Mouse (Mus musculus): ENCODE results near the gene Eng. TPM values are rescaled to one million over a fixed set of nuclear protein-coding genes. Genes with fewer than 3 reads are reported as not detected.
A peak's percentile ranks its signal among the peaks of the same experiment; 100 is the strongest.

Eng gene
- polyA plus RNA-seq, 1 experiment = 228 TPM

DNA sequence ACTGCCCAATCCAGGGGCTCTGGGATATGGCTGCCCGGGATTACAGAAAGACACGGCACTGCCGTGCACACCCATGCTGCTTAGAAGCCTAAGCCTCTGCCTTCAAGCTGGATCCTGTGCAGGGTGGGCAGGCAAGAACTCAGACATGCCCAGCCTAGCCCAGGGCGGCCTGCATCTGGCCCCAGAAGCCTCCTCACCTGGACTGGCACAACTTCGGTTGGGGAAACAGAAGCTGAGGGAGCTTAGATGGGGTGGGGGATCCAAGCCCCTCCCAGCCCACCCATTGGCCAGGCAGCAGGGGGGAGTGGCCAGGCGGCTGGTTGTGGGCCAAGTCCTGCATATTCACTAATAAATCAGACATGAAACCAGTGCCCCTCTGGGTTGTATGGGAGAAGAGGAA is 35.4 kb downstream of the Eng start:
- DNase-seq = no peak
- 65% methylated on average over 6 of the region's 6 CpGs for WGBS
- Histone ChIP-seq H3K36me3 (ENCODE audit: control insufficient read depth, insufficient read depth, low read length) (0 out of 2 replicates have a peak, but pooled peaks cover 2% of the 10 kb centered on the region), H3K4me3 (ENCODE audit: insufficient read depth, low read depth, low read length) (no peak overlapping the region), H3K27ac (ENCODE audit: insufficient read depth, low read depth, low read length) (no peak overlapping the region), H3K27me3 (replicated peaks; ENCODE audit: control insufficient read depth, insufficient read depth, low read length) (no peaks in the 10 kb centered on the region), H3K4me1 (ENCODE audit: control insufficient read depth, insufficient read depth, low read length) (no peaks in the 10 kb centered on the region)
- TF ChIP-seq POLR2A (IDR thresholded peaks at IDR 0.05; ENCODE audit: low read depth, low read length) (no peak), CTCF (conservative IDR thresholded peaks at IDR 0.05; ENCODE audit: insufficient read depth, insufficient read length, low read depth, low read length) (no peak)

DNA sequence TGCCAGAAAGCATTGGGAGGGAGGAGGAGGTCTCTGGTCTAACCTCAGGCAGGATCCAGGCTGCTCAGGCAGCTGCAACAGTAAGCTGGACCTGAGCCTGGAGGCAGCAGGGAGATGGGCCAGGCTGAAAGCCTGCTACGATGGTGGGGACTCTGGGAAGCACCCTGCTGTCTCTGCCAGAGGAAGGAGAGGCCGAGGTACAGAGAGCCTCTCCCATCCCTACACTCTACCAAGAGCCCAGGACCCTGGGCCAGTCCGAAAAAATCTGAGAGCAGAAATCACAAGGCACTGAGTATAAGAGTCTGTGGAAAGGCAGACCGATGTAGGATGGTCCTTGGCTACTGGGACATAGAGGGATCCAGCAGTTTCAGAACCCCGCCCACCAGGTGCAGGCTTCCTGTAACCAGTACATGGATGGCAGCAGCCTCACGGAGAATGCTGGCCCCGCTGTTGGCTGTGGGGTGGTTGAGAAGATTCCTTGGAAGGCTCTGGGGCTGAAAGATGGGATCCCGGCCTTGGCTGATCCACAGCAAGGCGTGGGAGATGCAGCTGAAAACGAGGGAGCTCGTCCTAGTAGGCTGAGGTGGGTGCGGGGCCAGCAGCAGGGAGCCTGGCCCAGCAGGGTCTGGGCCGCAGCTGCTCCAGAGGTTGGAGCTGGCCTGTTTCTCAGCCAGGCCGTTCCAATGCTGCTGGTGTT is 36.5 kb downstream of the Eng start:
- H3K27ac ChIP-seq (ENCODE audit: insufficient read depth, low read depth, low read length) = no peak overlapping the region
- no peaks in the 10 kb centered on the region for H3K4me1 ChIP-seq (ENCODE audit: control insufficient read depth, insufficient read depth, low read length)
- H3K4me3 ChIP-seq (ENCODE audit: insufficient read depth, low read depth, low read length) = no peak overlapping the region
- 70% methylated on average over 14 of the region's 14 CpGs for WGBS
- H3K27me3 ChIP-seq (replicated peaks; ENCODE audit: control insufficient read depth, insufficient read depth, low read length) = no peaks in the 10 kb centered on the region
- DNase-seq = no peak
- peaks cover 4% of the 10 kb centered on the region; the same call in 1 of the 2 replicates for H3K36me3 ChIP-seq (ENCODE audit: control insufficient read depth, insufficient read depth, low read length)
- TF ChIP-seq CTCF (conservative IDR thresholded peaks at IDR 0.05; ENCODE audit: insufficient read depth, insufficient read length, low read depth, low read length) (no peak), POLR2A (IDR thresholded peaks at IDR 0.05; ENCODE audit: low read depth, low read length) (no peak)

DNA sequence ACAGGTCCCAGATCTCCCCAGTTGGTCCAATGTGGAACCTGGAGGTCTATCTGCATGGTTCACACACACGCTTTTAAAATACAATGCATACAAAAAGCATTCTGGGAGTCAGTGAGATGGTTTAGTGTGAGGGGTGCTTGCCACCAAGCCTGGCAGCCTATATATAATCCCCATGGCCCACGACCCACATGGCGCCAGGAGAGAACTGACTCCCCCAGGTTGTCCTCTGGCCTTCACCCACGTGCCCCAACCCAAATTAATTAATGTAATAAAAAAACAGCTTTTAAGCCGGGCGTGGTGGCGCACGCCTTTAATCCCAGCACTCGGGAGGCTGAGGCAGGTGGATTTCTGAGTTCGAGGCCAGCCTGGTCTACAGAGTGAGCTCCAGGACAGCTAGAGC is 37.3 kb downstream of the Eng start:
- no peak overlapping the region for H3K4me3 ChIP-seq (ENCODE audit: insufficient read depth, low read depth, low read length)
- DNase-seq = no peak
- no peak overlapping the region for H3K27ac ChIP-seq (ENCODE audit: insufficient read depth, low read depth, low read length)
- no peaks in the 10 kb centered on the region for H3K4me1 ChIP-seq (ENCODE audit: control insufficient read depth, insufficient read depth, low read length)
- WGBS = 81% methylated on average over 10 of the region's 10 CpGs
- H3K36me3 ChIP-seq (ENCODE audit: control insufficient read depth, insufficient read depth, low read length) = peaks cover 4% of the 10 kb centered on the region; the same call in 1 of the 2 replicates
- TF ChIP-seq POLR2A (IDR thresholded peaks at IDR 0.05; ENCODE audit: low read depth, low read length) = no peak
- TF ChIP-seq CTCF (conservative IDR thresholded peaks at IDR 0.05; ENCODE audit: insufficient read depth, insufficient read length, low read depth, low read length) = no peak
- no peaks in the 10 kb centered on the region for H3K27me3 ChIP-seq (replicated peaks; ENCODE audit: control insufficient read depth, insufficient read depth, low read length)

DNA sequence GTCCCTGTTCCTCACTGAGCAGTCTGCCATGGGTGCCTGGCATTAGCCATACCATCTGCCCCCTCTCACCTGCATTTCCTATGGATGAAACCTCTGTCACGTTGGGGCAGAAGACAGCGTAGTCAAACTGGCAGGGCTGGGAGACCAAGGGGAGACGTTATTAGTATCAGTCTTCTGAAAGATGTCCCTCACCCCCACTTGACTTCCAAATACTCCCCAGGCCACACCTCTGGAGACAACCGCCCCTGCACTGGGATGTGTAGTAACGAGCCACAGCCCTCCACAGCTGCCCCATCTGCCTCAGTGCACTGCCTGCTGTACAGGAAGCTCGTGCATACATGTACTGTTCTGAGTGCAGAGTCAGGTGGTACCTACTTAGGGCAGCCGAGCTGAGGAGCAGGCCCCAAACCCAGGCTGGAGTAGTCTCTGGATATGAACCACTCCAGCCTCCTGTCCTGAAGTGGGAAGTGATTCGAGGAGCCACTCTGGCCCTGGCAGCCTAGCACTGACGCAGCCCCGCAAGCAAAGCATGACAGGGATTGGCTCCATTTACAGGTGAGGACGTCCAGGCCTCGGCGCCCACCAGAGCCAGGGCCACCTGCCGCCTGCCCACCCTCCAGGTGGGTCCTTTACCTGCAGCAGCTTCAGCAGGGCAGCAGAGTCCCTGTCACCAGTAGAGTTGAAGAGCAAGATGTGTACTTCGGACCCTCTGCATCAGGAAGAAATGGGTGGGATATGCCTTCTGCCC is 38.5 kb downstream of the Eng start:
- H3K27ac ChIP-seq (ENCODE audit: insufficient read depth, low read depth, low read length) = no peak overlapping the region
- TF ChIP-seq CTCF (conservative IDR thresholded peaks at IDR 0.05; ENCODE audit: insufficient read depth, insufficient read length, low read depth, low read length) = no peak
- no peak for TF ChIP-seq POLR2A (IDR thresholded peaks at IDR 0.05; ENCODE audit: low read depth, low read length)
- no peaks in the 10 kb centered on the region for H3K4me1 ChIP-seq (ENCODE audit: control insufficient read depth, insufficient read depth, low read length)
- DNase-seq = no peak
- H3K27me3 ChIP-seq (replicated peaks; ENCODE audit: control insufficient read depth, insufficient read depth, low read length) = no peaks in the 10 kb centered on the region
- peaks cover 4% of the 10 kb centered on the region; the same call in 1 of the 2 replicates for H3K36me3 ChIP-seq (ENCODE audit: control insufficient read depth, insufficient read depth, low read length)
- WGBS = 88% methylated on average over 15 of the region's 15 CpGs
- no peak overlapping the region for H3K4me3 ChIP-seq (ENCODE audit: insufficient read depth, low read depth, low read length)

DNA sequence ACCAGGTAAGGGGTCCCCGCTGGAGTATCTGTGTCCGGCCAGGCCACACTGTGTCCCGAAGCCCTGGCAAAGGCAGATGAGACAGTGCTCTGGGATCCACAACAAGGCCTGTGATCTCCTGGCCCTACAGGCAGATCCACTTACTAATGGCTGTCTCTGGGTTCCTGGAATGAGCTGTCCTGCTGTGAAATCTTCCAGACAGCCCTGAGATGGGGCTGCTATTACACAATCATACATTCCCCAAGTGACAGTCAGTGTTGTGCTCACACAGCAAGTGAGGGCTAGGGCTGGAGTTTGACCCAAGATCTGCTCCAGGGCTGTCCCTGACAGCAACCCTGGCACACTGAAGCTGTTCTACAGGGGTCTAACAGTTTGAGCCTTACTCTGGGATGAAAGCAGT is 39.4 kb downstream of the Eng start:
- H3K4me1 ChIP-seq (ENCODE audit: control insufficient read depth, insufficient read depth, low read length) = no peaks in the 10 kb centered on the region
- no peaks in the 10 kb centered on the region for H3K27me3 ChIP-seq (replicated peaks; ENCODE audit: control insufficient read depth, insufficient read depth, low read length)
- 84% methylated on average over 3 of the region's 3 CpGs for WGBS
- H3K4me3 ChIP-seq (ENCODE audit: insufficient read depth, low read depth, low read length) = no peak overlapping the region
- TF ChIP-seq CTCF (conservative IDR thresholded peaks at IDR 0.05; ENCODE audit: insufficient read depth, insufficient read length, low read depth, low read length) (no peak), POLR2A (IDR thresholded peaks at IDR 0.05; ENCODE audit: low read depth, low read length) (no peak)
- DNase-seq = peak; percentile 45
- H3K36me3 ChIP-seq (ENCODE audit: control insufficient read depth, insufficient read depth, low read length) = peaks cover 4% of the 10 kb centered on the region; the same call in 1 of the 2 replicates
- H3K27ac ChIP-seq (ENCODE audit: insufficient read depth, low read depth, low read length) = no peak overlapping the region

DNA sequence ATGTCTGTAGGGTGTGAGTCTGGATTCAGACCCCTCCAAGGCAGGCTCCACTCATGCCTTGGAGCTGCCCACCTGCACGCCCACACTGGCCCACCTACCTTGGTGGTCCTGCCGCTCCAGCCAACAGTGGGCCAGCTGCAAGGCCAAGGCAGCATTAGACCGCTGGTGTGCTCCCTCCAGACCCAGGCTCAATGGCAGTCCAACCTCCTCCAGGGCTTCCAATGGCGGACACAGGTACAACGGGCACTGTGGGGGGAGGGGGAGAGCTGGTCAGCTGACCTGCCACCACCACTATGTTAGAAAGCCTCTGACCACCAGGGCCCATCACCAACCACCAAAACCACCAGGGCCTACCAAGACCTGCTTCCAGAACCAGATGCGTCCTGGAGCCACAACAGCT is 40.2 kb downstream of the Eng start:
- Histone ChIP-seq H3K27me3 (replicated peaks; ENCODE audit: control insufficient read depth, insufficient read depth, low read length) (no peaks in the 10 kb centered on the region), H3K4me1 (ENCODE audit: control insufficient read depth, insufficient read depth, low read length) (no peaks in the 10 kb centered on the region; the same call in 1 of the 2 replicates), H3K4me3 (ENCODE audit: insufficient read depth, low read depth, low read length) (no peak overlapping the region), H3K27ac (ENCODE audit: insufficient read depth, low read depth, low read length) (no peak overlapping the region), H3K36me3 (ENCODE audit: control insufficient read depth, insufficient read depth, low read length) (peaks cover 4% of the 10 kb centered on the region; the same call in 1 of the 2 replicates)
- 83% methylated on average over 6 of the region's 6 CpGs for WGBS
- TF ChIP-seq CTCF (conservative IDR thresholded peaks at IDR 0.05; ENCODE audit: insufficient read depth, insufficient read length, low read depth, low read length) = no peak
- TF ChIP-seq POLR2A (IDR thresholded peaks at IDR 0.05; ENCODE audit: low read depth, low read length) = no peak
- DNase-seq = no peak

DNA sequence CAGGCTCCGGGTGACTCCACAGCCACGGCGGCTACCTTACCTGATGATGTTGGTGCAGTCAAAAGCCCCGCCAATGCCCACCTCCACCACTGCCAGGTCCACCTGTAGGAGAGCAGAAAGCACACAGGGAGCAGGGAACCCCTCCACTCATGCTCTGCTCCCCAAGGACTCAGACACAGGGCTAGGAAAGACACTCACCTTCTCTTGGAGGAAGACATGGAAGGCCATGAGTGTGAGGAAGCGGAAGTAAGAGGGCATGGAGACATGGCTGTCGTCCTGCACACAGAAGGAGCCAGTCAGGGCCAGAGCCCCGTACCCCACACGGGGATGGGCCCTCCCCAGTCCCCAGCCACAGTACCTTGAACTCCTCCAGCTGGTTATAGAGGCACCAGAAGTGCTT is 41.2 kb downstream of the Eng start:
- TF ChIP-seq CTCF (conservative IDR thresholded peaks at IDR 0.05; ENCODE audit: insufficient read depth, insufficient read length, low read depth, low read length) (no peak), POLR2A (IDR thresholded peaks at IDR 0.05; ENCODE audit: low read depth, low read length) (no peak)
- Histone ChIP-seq H3K27me3 (replicated peaks; ENCODE audit: control insufficient read depth, insufficient read depth, low read length) (no peaks in the 10 kb centered on the region), H3K36me3 (ENCODE audit: control insufficient read depth, insufficient read depth, low read length) (peaks cover 4% of the 10 kb centered on the region; the same call in 1 of the 2 replicates), H3K4me1 (ENCODE audit: control insufficient read depth, insufficient read depth, low read length) (peaks cover 3% of the 10 kb centered on the region; the same call in 1 of the 2 replicates), H3K27ac (ENCODE audit: insufficient read depth, low read depth, low read length) (no peak overlapping the region), H3K4me3 (ENCODE audit: insufficient read depth, low read depth, low read length) (no peak overlapping the region)
- no peak for DNase-seq
- WGBS = 95% methylated on average over 8 of the region's 8 CpGs

All from kidney, adult 2 months (tissue).